Mouse (Mus musculus) embryonic facial prominence, embryonic 12.5 days (tissue): ENCODE data around the gene Lrmda. TPM values are rescaled to one million over a fixed set of nuclear protein-coding genes. Genes with fewer than 3 reads are reported as not detected.

Experiments
- ATAC-seq: fragments of 200-750 bp; cut with Nextera tagmentation; 2 replicates; pipeline ENCODE4 v1.8.0; 2017; ENCODE audit not compliant: insufficient number of reproducible peaks, insufficient read depth, low FRiP score, low TSS enrichment
- H3K27ac ChIP-seq: fragments of 300-500 bp; sonication (generic); 2 replicates; pipeline ENCODE4 v1.5.1; 2016; ENCODE audit warnings: mild to moderate bottlenecking
- H3K27me3 ChIP-seq: fragments of 300-500 bp; sonication (generic); 2 replicates; pipeline ENCODE4 v1.6.1; 2016; ENCODE audit warnings: mild to moderate bottlenecking, moderate library complexity
- H3K36me3 ChIP-seq: fragments of 300-500 bp; sonication (generic); 2 replicates; pipeline ENCODE4 v1.6.1; 2016; ENCODE audit warnings: mild to moderate bottlenecking
- H3K4me1 ChIP-seq: fragments of 300-500 bp; sonication (generic); 2 replicates; pipeline ENCODE4 v1.6.1; 2016
- H3K4me2 ChIP-seq: fragments of 300-500 bp; sonication (generic); replicated peaks from 2 replicates; pipeline ENCODE4 v1.6.1; 2016; ENCODE audit warnings: mild to moderate bottlenecking, moderate library complexity
- H3K4me3 ChIP-seq: fragments of 300-500 bp; sonication (generic); 2 replicates; pipeline ENCODE4 v1.5.1; 2016; ENCODE audit warnings: mild to moderate bottlenecking
- H3K9ac ChIP-seq: fragments of 300-500 bp; sonication (generic); 2 replicates; pipeline ENCODE4 v1.6.1; 2016; ENCODE audit warnings: mild to moderate bottlenecking, moderate library complexity
- H3K9me3 ChIP-seq: fragments of 300-500 bp; sonication (generic); 2 replicates; pipeline ENCODE4 v1.6.1; 2016; ENCODE audit warnings: mild to moderate bottlenecking, moderate library complexity
- WGBS: fragments of 180-500 bp; shearing (Covaris S2); methylation state at CpG from one replicate; pipeline ENCODE4 v1.1.7; 2016; 5-methylcytosine and 5-hydroxymethylcytosine counted together
- polyA plus RNA-seq: library from polyadenylated mRNA; unstranded; fragments of >200 nt; fragmentation: Nextera tagmentation; extraction: Ambion mirVana; gene quantifications from 2 replicates; pipeline ENCODE4 v1.2.1, GENCODE M21; 2016

Gene Lrmda
- polyA plus RNA-seq, 1 experiment from 2014 or later, result 0.28 TPM

- Histone ChIP-seq H3K36me3 (no peaks in the 10 kb centered on the region), H3K4me2 (no peak overlapping the region), H3K9me3 (no peaks in the 10 kb centered on the region), H3K9ac (no peak overlapping the region), H3K4me1 (peaks cover 10% of the 10 kb centered on the region; the same call in 1 of the 2 replicates), H3K27me3 (no peaks in the 10 kb centered on the region), H3K27ac (no peak overlapping the region), H3K4me3 (no peak overlapping the region)
- WGBS, result 35% methylated on average over 5 of the region's 5 CpGs
- no peak for ATAC-seq
These were observed 725.2 kb downstream of the Lrmda start for GRCm38 (mm10) chr14:22744701-22745100.

DNA sequence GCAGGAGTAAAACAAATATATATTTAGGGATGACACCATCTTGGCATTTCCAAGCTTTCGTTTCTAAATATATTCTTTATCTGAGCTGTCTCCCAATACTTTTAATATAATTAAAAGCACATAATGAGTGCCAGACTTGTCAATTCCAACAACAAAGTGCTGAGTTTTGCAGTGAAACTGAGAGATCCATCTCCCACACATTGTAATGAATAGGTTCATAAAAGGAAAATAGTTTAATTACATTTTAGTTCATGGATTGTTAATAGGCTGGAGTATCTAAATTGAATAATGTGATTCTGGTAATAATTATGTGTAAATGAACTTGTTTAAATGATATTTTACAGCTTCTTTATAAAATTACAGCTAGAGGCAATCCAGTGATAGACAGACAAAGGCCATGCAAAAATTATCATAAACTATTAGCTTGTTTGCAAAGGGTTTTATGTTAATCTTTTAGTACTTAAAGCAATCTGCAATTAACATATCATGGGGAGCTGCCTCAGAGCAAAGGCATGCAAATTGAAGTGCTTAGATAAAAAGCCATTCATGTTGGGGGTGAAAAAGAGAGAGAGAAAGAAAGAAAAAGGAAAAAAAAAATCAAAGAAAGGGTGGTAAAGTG, 725.9 kb downstream of the Lrmda start:
- ATAC-seq, result no peak
- 52% methylated on average over 1 of the region's 1 CpGs for WGBS
- Histone ChIP-seq H3K4me1 (peaks cover 10% of the 10 kb centered on the region; the same call in 1 of the 2 replicates), H3K4me3 (no peak overlapping the region), H3K27me3 (no peaks in the 10 kb centered on the region), H3K9ac (no peak overlapping the region), H3K9me3 (no peaks in the 10 kb centered on the region), H3K36me3 (no peaks in the 10 kb centered on the region), H3K27ac (no peak overlapping the region), H3K4me2 (no peak overlapping the region)

DNA sequence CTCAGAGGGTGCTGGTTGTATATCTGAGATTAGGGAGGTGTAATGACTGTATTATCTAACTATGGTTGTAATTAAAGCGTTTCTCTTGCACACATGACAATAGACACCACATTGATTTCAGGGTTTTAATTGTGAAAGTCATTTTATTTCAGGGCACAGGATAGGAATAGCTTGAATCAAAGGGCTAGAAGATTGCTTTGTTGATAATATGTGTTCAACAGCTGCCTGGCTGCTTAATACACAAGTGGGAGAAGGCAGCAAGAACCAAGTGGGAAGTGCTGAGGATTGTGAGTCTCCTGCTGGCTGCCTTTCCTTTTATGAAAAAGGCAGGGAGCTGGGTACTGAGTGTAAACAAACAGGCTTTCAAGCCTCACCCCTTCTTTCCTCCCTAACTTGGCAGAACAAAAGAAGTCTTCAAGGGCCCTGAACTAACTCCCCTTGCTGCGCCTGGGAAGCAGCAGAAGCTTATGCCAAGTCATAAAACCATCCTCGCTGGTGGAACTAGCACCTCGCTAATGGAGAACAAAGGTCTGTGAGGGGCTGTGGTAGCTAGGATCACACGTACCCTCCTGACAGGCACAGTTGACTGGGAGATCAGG, 726.5 kb downstream of the Lrmda start:
- H3K4me1 ChIP-seq, result peaks cover 10% of the 10 kb centered on the region; the same call in 1 of the 2 replicates
- H3K9ac ChIP-seq, result no peak overlapping the region
- no peak overlapping the region for H3K4me2 ChIP-seq
- ATAC-seq, result no peak
- no peaks in the 10 kb centered on the region for H3K9me3 ChIP-seq
- no peaks in the 10 kb centered on the region for H3K36me3 ChIP-seq
- no peak overlapping the region; the same call in 1 of the 2 replicates for H3K27ac ChIP-seq
- H3K27me3 ChIP-seq, result no peaks in the 10 kb centered on the region
- no peak overlapping the region for H3K4me3 ChIP-seq
- WGBS, result 12% methylated on average over 5 of the region's 5 CpGs

DNA sequence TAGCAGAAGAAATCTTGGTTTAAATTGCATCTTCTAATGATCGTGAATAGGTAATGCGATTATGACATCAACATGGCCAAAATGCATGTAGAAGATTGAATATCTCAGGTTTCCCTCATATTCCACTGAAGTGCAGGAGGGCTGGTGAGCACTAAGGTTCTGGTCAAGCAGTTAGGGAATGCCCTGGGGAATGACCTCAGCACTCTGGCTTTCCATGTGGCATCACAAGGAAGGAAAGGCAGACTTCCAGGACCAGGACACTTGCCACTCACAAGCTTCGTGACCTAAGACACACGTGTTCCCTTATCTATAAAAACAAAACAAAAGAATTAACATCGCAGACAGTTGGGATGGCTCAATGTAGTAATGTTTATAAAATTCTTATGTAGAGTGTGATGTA, 728.3 kb downstream of the Lrmda start:
- no peak for ATAC-seq
- H3K4me3 ChIP-seq, result no peak overlapping the region
- no peaks in the 10 kb centered on the region for H3K9me3 ChIP-seq
- no peaks in the 10 kb centered on the region for H3K36me3 ChIP-seq
- no peak overlapping the region for H3K4me2 ChIP-seq
- H3K27ac ChIP-seq, result no peak overlapping the region
- H3K9ac ChIP-seq, result no peak overlapping the region
- peaks cover 10% of the 10 kb centered on the region; the same call in 1 of the 2 replicates for H3K4me1 ChIP-seq
- H3K27me3 ChIP-seq, result no peaks in the 10 kb centered on the region
- WGBS, result 84% methylated on average over 5 of the region's 5 CpGs

DNA sequence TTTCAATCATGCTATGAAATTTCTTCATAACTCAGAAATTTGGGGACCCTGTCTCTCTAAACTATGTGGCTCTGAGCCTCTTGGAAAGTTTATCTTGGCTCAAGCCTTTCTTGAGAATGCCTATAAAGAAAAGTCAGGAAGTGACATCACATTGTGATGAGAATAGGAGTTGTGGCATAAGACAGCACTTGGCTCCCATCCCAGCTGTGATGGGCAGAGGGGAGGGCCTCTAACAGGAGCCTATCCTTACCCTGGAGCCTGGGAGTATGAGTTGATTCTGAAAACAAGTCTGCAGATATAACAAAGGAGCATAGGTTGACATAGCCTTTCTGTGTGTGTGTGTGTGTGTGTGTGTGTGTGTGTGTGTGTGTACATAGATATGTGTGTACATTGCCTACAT, 730.9 kb downstream of the Lrmda start:
- Histone ChIP-seq H3K9me3 (no peaks in the 10 kb centered on the region), H3K27me3 (no peaks in the 10 kb centered on the region), H3K27ac (no peak overlapping the region), H3K4me1 (peaks cover 10% of the 10 kb centered on the region; the same call in 1 of the 2 replicates), H3K9ac (no peak overlapping the region), H3K4me2 (no peak overlapping the region), H3K4me3 (no peak overlapping the region), H3K36me3 (no peaks in the 10 kb centered on the region)
- no peak for ATAC-seq

DNA sequence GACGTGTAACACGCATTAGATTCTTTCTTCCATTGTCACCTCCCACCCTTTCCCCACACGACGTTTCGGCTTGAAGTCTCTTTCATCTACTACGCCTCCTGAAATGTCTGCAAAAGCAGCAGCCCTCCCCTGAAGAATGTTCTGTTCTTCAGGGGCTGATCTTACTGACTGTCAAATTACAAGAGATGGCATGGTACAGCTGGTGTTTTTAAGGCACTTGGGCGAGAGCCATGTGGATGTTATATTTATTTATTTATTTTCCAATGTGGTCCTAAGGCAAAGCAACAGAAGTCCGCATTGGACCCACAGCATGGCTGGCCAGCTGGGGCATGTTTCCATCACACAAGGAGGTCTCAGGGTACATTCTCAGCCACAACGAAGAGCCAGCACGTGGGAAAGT, 731.8 kb downstream of the Lrmda start:
- Histone ChIP-seq H3K4me2 (no peak overlapping the region), H3K9ac (no peak overlapping the region), H3K4me1 (peaks cover 2% of the 10 kb centered on the region; the same call in 1 of the 2 replicates), H3K9me3 (no peaks in the 10 kb centered on the region), H3K27me3 (no peaks in the 10 kb centered on the region), H3K4me3 (no peak overlapping the region), H3K27ac (no peak overlapping the region), H3K36me3 (no peaks in the 10 kb centered on the region)
- WGBS, result 75% methylated on average over 10 of the region's 10 CpGs
- no peak for ATAC-seq

DNA sequence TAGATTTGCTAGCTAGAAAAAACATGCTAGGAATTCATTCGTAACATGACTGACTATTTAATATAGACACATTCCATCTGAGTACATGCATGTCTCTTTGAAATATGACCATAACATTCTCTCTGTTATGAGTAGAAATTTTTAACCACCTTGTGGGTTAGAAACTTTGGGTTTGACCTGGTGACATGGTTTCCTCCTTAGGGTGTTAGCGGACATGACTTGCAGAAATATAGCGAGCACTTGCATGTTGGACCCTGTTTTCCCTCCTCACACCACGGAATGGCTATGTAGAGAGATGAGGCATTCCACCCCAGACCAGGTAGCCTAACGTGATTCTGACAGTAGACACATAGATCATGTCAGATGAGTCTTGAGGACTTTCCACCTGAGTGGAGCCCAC, 735.1 kb downstream of the Lrmda start:
- Histone ChIP-seq H3K36me3 (no peaks in the 10 kb centered on the region), H3K27me3 (no peaks in the 10 kb centered on the region), H3K4me2 (no peak overlapping the region), H3K27ac (no peak overlapping the region), H3K9me3 (no peaks in the 10 kb centered on the region), H3K9ac (no peak overlapping the region), H3K4me3 (no peak overlapping the region), H3K4me1 (no peaks in the 10 kb centered on the region; the same call in 1 of the 2 replicates)
- no peak for ATAC-seq
- 91% methylated on average over 5 of the region's 5 CpGs for WGBS

DNA sequence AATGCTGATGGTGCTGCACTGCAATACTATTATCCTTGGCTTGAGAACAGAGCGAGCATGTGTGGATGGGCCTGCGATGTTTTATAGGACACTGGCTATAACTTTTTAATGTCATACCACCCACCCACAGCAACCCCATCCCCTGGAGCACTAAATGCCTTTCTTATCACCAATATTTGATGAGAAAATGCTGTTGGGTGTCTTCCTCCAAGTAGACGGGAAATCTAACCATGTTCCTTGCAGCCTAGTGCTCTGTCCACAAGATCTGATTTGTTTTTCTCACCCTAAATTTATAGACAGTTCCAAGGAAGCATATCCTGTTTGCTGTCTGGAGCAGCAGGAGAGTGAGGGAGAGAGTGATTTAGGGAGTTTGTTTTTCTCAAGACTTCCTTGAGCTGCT, 738.0 kb downstream of the Lrmda start:
- no peaks in the 10 kb centered on the region for H3K36me3 ChIP-seq
- no peak for ATAC-seq
- no peaks in the 10 kb centered on the region; the same call in 1 of the 2 replicates for H3K4me1 ChIP-seq
- H3K9ac ChIP-seq, result no peak overlapping the region
- no peaks in the 10 kb centered on the region for H3K9me3 ChIP-seq
- no peak overlapping the region for H3K27ac ChIP-seq
- H3K27me3 ChIP-seq, result no peaks in the 10 kb centered on the region
- no peak overlapping the region for H3K4me2 ChIP-seq
- H3K4me3 ChIP-seq, result no peak overlapping the region
- 88% methylated on average over 3 of the region's 3 CpGs for WGBS

DNA sequence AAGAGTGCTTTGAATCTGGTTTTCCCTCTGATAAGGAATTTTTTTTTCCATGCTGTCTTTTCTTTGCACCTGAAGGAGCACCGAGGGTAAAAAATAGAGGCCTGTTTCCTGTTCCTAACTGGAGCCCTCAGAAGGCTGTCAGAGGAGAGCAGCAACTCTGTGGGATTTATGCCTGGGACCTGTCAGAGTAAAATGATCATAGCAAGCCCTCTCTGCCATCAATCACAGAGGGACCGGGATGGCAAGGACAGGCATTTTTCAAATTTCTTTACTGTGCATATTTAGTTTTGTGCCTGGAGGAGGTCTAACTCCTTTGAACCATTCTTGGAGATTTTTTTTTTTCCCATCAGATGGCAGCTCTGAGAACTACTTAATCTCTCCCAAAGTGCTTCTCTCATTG, 739.7 kb downstream of the Lrmda start:
- Histone ChIP-seq H3K36me3 (no peaks in the 10 kb centered on the region), H3K27ac (no peak overlapping the region), H3K4me2 (no peak overlapping the region), H3K4me3 (no peak overlapping the region), H3K27me3 (no peaks in the 10 kb centered on the region), H3K9me3 (no peaks in the 10 kb centered on the region), H3K9ac (no peak overlapping the region), H3K4me1 (no peaks in the 10 kb centered on the region; the same call in 1 of the 2 replicates)
- WGBS, result 27% methylated on average over 2 of the region's 2 CpGs
- ATAC-seq, result no peak

DNA sequence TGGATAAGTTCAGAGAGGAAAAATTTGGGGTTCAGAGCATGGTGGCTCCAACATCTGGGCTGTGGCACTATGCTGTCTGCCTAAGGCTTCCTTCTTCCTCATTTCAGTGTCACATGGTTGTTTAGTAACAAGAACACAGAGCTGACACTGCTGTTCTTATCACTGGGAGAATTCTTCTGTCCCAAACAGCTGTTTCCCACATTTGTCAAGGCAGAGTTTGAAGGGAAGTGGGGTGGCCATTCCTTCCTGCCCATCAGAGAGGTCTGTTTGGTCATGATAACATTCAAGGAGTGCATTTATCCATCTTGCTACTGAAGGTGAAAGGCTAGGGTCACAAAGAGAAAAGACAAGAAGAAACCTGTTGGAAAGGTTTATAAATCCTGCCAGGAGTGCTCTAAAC, 740.2 kb downstream of the Lrmda start:
- Histone ChIP-seq H3K36me3 (no peaks in the 10 kb centered on the region), H3K9ac (no peak overlapping the region), H3K27me3 (no peaks in the 10 kb centered on the region), H3K27ac (no peak overlapping the region), H3K4me1 (no peaks in the 10 kb centered on the region; the same call in 1 of the 2 replicates), H3K4me2 (no peak overlapping the region), H3K4me3 (no peak overlapping the region), H3K9me3 (no peaks in the 10 kb centered on the region)
- no peak for ATAC-seq

DNA sequence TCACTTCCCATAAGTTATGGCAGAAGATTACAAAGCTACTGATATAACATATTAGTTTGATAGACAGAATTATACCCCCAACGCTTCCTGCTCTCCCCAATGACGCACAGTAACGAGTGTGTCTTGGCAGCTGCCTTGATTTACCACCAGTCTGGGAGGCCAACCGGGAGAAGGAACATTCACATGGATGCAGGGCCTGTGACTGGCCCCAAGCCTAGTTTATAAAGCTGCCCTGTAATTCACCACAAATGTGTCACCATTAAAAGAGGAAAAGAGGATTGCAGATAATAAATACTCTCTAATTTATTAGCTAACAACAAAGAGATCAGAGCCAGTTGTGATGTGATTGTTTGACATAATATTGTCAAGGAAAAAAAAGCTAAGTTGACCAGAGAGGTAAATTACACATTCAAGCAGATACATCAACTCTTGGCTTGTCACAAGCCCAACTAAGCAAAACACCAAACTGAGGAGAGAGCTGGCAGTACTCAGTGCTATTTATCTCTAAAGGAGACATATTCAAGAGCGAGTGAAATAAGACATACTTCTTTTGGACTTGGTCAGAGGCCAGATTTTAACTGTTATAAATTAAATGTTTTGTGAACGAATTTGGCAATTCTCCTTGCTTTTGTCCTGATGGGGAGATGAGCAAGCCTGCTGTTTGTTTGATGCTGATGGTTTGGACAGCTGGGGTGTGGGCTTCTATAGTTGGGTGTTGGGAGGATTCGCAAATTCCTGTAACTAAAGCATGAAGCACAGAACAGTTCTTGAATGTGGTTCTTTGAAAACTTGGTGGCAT, 740.9 kb downstream of the Lrmda start:
- H3K27ac ChIP-seq, result no peak overlapping the region
- no peak overlapping the region for H3K4me3 ChIP-seq
- no peak for ATAC-seq
- H3K4me2 ChIP-seq, result no peak overlapping the region
- 73% methylated on average over 7 of the region's 7 CpGs for WGBS
- H3K9me3 ChIP-seq, result no peaks in the 10 kb centered on the region
- no peak overlapping the region for H3K9ac ChIP-seq
- H3K27me3 ChIP-seq, result no peaks in the 10 kb centered on the region
- no peaks in the 10 kb centered on the region; the same call in 1 of the 2 replicates for H3K4me1 ChIP-seq
- no peaks in the 10 kb centered on the region for H3K36me3 ChIP-seq

DNA sequence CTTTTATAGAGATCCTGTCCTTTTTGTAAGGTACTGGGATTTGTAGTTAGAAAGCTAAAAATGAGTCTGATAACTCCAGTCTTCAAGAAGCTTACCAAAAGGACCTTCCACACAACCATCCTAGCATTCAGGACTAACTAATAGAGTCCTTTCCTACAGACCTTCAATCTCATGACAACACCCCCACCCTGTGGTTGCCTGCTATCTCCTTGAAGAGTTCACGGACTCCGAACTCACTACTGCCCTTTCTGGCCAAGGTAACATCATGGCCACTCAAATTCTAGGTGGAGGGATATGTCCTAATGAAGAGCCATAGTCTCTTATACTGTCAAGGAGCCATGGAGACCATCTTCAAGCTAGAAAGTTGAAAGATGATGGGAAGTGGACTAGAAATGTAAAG, 762.2 kb downstream of the Lrmda start:
- no peak for ATAC-seq
- no peak overlapping the region for H3K4me3 ChIP-seq
- no peaks in the 10 kb centered on the region for H3K36me3 ChIP-seq

More for the DNA sequence above, 762.2 kb downstream of the Lrmda start:
- 92% methylated on average over 2 of the region's 2 CpGs for WGBS
- H3K27ac ChIP-seq, result no peak overlapping the region
- peaks cover 11% of the 10 kb centered on the region for H3K4me1 ChIP-seq
- H3K4me2 ChIP-seq, result no peak overlapping the region
- H3K27me3 ChIP-seq, result no peaks in the 10 kb centered on the region
- no peak overlapping the region for H3K9ac ChIP-seq
- H3K9me3 ChIP-seq, result no peaks in the 10 kb centered on the region
